Mouse (Mus musculus) adrenal gland (tissue): ENCODE measurements around the gene Tomm22.

Source experiments
- intact Hi-C: fragments of 180-260 bp; cut with DNase I; formaldehyde crosslinking; loops from one replicate; pipeline ENCODE4 v1.15.1; 2025

Tomm22 gene

DNA sequence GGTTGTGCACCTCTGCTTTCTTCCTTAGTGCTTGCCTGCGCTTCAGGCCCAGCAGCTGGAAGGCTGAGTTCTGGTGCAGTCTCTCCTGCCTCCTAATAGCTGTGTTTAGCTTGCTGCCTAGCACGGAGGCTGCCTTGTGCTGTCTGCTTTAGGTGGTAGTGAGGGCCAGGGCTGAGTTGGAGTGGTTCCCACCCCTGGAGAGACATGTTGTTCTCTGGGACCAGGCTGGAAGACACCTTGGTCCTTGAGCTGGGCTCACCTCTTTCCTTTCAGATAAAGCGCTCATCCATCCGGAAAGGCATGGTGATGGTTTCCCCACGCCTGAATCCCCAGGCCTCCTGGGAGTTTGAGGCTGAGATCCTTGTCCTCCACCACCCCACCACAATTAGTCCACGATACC, 46.0 kb downstream of the Tomm22 start:
- intact Hi-C loops: no loop called here

DNA sequence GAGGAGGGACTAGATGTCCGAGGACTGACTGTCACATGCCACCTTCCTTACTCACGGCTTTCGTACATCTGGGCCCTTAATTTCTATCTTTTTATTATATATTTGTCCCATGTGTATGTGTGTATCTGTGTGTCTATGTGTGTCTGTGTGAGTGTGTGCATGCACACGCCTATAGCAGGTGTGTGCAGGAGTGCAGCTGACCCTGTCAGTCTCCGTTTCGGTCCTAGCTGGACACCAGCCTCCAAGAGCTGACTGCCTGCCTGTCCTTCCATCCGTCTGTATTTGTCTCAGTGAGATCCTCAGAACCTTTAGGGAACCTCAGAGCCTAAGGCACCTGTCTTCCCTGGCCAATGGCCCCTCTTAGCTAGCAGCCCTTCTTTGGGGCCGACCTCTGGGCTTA, 49.6 kb downstream of the Tomm22 start:
- intact Hi-C loops: no loop called here

DNA sequence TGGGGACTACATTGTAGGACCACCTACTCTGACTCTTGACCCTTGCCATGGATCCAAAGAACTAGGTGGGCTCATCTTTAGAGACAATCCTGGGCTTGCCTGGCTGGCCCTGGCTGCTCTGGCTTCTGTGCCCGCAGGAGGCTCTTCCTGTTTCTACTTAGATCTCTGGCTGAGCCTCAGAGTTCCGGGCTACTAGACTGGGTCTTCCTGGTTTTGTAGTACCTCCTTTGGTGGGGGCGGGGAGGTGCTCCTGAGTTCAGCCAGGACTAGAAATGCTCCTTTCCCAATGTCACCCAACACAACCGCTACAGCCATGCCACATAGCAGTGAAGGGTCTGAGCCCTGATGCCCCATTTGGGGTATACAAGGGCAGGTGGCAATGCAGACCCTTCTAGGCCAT, 50.1 kb downstream of the Tomm22 start:
- intact Hi-C loops: no loop called here
